Comparison of ENCODE assay signal across 19 mouse cellular contexts in genomic region chr12:52488266-52488975, GRCm38 (mm10). TPM values are rescaled to one million over a fixed set of nuclear protein-coding genes. Genes with fewer than 3 reads are reported as not detected.
DNase-seq lines count a peak whose midpoint lies in the region; ATAC-seq and TF ChIP-seq lines count a peak whose summit lies in the region.
"Had no signal": no experiment of that assay in that cellular context is flagged by ENCODE, and none has a peak within 500 bp of the region (broad histone marks: within the 10 kb centered on the region; RNA-seq: fewer than 3 reads in every experiment).

No protein-coding gene starts in this region.

- WGBS in heart, embryonic 12.5 days: 25% methylated on average over 15 of the region's 15 CpGs
- 39% methylated on average over 15 of the region's 15 CpGs for WGBS in midbrain, embryonic 16.5 days
- 32% methylated on average over 15 of the region's 15 CpGs for whole genome bisulfite sequencing in midbrain, embryonic 15.5 days
- 38% methylated on average over 15 of the region's 15 CpGs for WGBS in midbrain, postnatal 0 days

- ATAC-seq in heart, embryonic 12.5 days (ENCODE audit: insufficient number of reproducible peaks, low FRiP score): no peak
- no peak for ATAC-seq in midbrain, embryonic 16.5 days
- ATAC-seq in midbrain, embryonic 15.5 days (replicated peaks): no peak
- no peak; the same call in 1 of the 2 replicates for ATAC-seq in midbrain, postnatal 0 days (ENCODE audit: low FRiP score)
- no peak for ATAC-seq in erythroid progenitor cell, adult 5-6 weeks (replicated peaks; ENCODE audit: low FRiP score, poor library complexity, severe bottlenecking)

- peak overlapping the region; percentile 52 for H3K4me2 ChIP-seq in heart, embryonic 12.5 days
- no peak overlapping the region for H3K4me2 ChIP-seq in midbrain, embryonic 16.5 days (ENCODE audit: low read length)
- no peak overlapping the region for H3K4me2 ChIP-seq in midbrain, embryonic 15.5 days
- no peak overlapping the region for H3K4me2 ChIP-seq in midbrain, postnatal 0 days (ENCODE audit: low read depth, low read length, poor library complexity, severe bottlenecking)
- H3K4me2 ChIP-seq: embryonic facial prominence, embryonic 12.5 days; forebrain, embryonic 12.5 days; limb, embryonic 12.5 days; liver, embryonic 15.5 days had no signal

- H3K27me3 ChIP-seq in heart, embryonic 12.5 days (replicated peaks): no peaks in the 10 kb centered on the region
- no peaks in the 10 kb centered on the region for H3K27me3 ChIP-seq in midbrain, embryonic 16.5 days (ENCODE audit: control insufficient read depth, insufficient read depth, low read depth, low read length)
- H3K27me3 ChIP-seq in midbrain, embryonic 15.5 days (replicated peaks): no peaks in the 10 kb centered on the region
- no peaks in the 10 kb centered on the region for H3K27me3 ChIP-seq in midbrain, postnatal 0 days (ENCODE audit: insufficient read depth, low read length)
- H3K27me3 ChIP-seq: embryonic facial prominence, embryonic 12.5 days; forebrain, embryonic 12.5 days; limb, embryonic 12.5 days; liver, embryonic 15.5 days had no signal

- peaks cover 14% of the 10 kb centered on the region for H3K4me1 ChIP-seq in heart, embryonic 12.5 days (replicated peaks)
- H3K4me1 ChIP-seq in midbrain, embryonic 16.5 days (ENCODE audit: control insufficient read depth, insufficient read depth, low read length): peaks cover 7% of the 10 kb centered on the region
- H3K4me1 ChIP-seq in midbrain, embryonic 15.5 days: no peaks in the 10 kb centered on the region; the same call in 1 of the 2 replicates
- no peaks in the 10 kb centered on the region for H3K4me1 ChIP-seq in midbrain, postnatal 0 days (ENCODE audit: insufficient read depth, low read length)
- H3K4me1 ChIP-seq: embryonic facial prominence, embryonic 12.5 days; limb, embryonic 12.5 days; liver, embryonic 15.5 days had no signal

- TF ChIP-seq CTCF in midbrain, postnatal 0 days (IDR thresholded peaks at IDR 0.05): no peak

- H3K9me3 ChIP-seq in heart, embryonic 12.5 days (replicated peaks): no peaks in the 10 kb centered on the region
- H3K9me3 ChIP-seq in midbrain, embryonic 16.5 days (replicated peaks; ENCODE audit: control insufficient read depth, low read length, poor library complexity, severe bottlenecking): no peaks in the 10 kb centered on the region
- no peaks in the 10 kb centered on the region for H3K9me3 ChIP-seq in midbrain, embryonic 15.5 days
- H3K9me3 ChIP-seq in midbrain, postnatal 0 days (ENCODE audit: low read length): no peaks in the 10 kb centered on the region
- H3K9me3 ChIP-seq: embryonic facial prominence, embryonic 12.5 days; forebrain, embryonic 12.5 days; limb, embryonic 12.5 days; liver, embryonic 15.5 days had no signal

- no peak overlapping the region for H3K9ac ChIP-seq in heart, embryonic 12.5 days
- H3K9ac ChIP-seq in midbrain, embryonic 16.5 days (ENCODE audit: low read depth, low read length): 0 out of 2 replicates have a peak overlapping the region, but pooled peaks have one; percentile 23
- H3K9ac ChIP-seq in midbrain, embryonic 15.5 days: no peak overlapping the region
- no peak overlapping the region for H3K9ac ChIP-seq in midbrain, postnatal 0 days (replicated peaks; ENCODE audit: low read length, poor library complexity, severe bottlenecking)
- H3K9ac ChIP-seq: embryonic facial prominence, embryonic 12.5 days; forebrain, embryonic 12.5 days; limb, embryonic 12.5 days; liver, embryonic 15.5 days had no signal

- no peaks in the 10 kb centered on the region for H3K36me3 ChIP-seq in heart, embryonic 12.5 days
- no peaks in the 10 kb centered on the region for H3K36me3 ChIP-seq in midbrain, embryonic 16.5 days (ENCODE audit: control insufficient read depth, insufficient read depth, low read length)
- no peaks in the 10 kb centered on the region for H3K36me3 ChIP-seq in midbrain, embryonic 15.5 days (replicated peaks)
- no peaks in the 10 kb centered on the region for H3K36me3 ChIP-seq in midbrain, postnatal 0 days (ENCODE audit: insufficient read depth, low read length)
- H3K36me3 ChIP-seq: embryonic facial prominence, embryonic 12.5 days; forebrain, embryonic 12.5 days; limb, embryonic 12.5 days; liver, embryonic 15.5 days had no signal

- H3K4me3 ChIP-seq in heart, embryonic 12.5 days: no peak overlapping the region
- no peak overlapping the region for H3K4me3 ChIP-seq in midbrain, embryonic 16.5 days (ENCODE audit: low read depth, low read length)
- no peak overlapping the region for H3K4me3 ChIP-seq in midbrain, embryonic 15.5 days
- no peak overlapping the region for H3K4me3 ChIP-seq in midbrain, postnatal 0 days (ENCODE audit: low read depth, low read length)
- H3K4me3 ChIP-seq: embryonic facial prominence, embryonic 12.5 days; forebrain, embryonic 12.5 days; left cerebral cortex, adult 2 months; limb, embryonic 12.5 days; liver, embryonic 15.5 days; myocyte had no signal

- no peak for DNase-seq in heart, adult 18-20 months
- peak; percentile 32 for DNase-seq in midbrain, postnatal 0 days (ENCODE audit: low spot score)
- no peak for DNase-seq in cerebellum, adult 18-20 months
- DNase-seq: adrenal gland, adult 8-10 months; B cell, adult 2 months; cerebellum, adult 9-11 months; kidney, adult 9 months; lung, postnatal 36 days; thymus, postnatal 4 days had no signal

- no peak overlapping the region for H3K27ac ChIP-seq in heart, embryonic 12.5 days (ENCODE audit: poor library complexity, severe bottlenecking)
- H3K27ac ChIP-seq in midbrain, embryonic 16.5 days (ENCODE audit: low read length): no peak overlapping the region
- H3K27ac ChIP-seq in midbrain, embryonic 15.5 days: no peak overlapping the region
- H3K27ac ChIP-seq in midbrain, postnatal 0 days (ENCODE audit: low read depth, low read length): no peak overlapping the region
- H3K27ac ChIP-seq: embryonic facial prominence, embryonic 12.5 days; forebrain, embryonic 12.5 days; left cerebral cortex, adult 2 months; limb, embryonic 12.5 days; liver, embryonic 15.5 days had no signal

RNA-seq across cellular contexts. Expression of gene Arhgap5, which starts 15.4 kb away (rescaled TPM):
- 46.0 and 50.5 TPM in 2 replicates for polyA plus RNA-seq in heart, embryonic 12.5 days (2016; fragmentation: Nextera tagmentation; extraction: Ambion mirVana)
- total RNA-seq in heart, adult 18-20 months (2021): 10 to 100 TPM; 71.7 to 77.4 TPM
- 35.0 and 36.4 TPM in 2 replicates for polyA plus RNA-seq in midbrain, embryonic 16.5 days (2015; fragmentation: Nextera tagmentation; extraction: Ambion mirVana)
- polyA plus RNA-seq in midbrain, embryonic 15.5 days (2015; fragmentation: Nextera tagmentation; extraction: Ambion mirVana): 31.6 and 31.9 TPM in 2 replicates
- total RNA-seq in midbrain, postnatal 0 days (2014; rRNA removed): 74.0 and 87.7 TPM in 2 replicates
- polyA plus RNA-seq in midbrain, postnatal 0 days (2015; fragmentation: Nextera tagmentation; extraction: Ambion mirVana): 28.6 and 34.6 TPM in 2 replicates
- 2.5 and 3.2 TPM in 2 replicates for total RNA-seq in erythroid progenitor cell, adult 5-6 weeks (2015; ENCODE audit: low replicate concordance)
- 3.3 and 4.1 TPM in 2 replicates for total RNA-seq in erythroid progenitor cell, adult 5-6 weeks (2017; ENCODE audit: low replicate concordance)
